Mouse (Mus musculus) heart, postnatal 14 days (tissue): ENCODE data around the gene Ninl. TPM values are rescaled to one million over a fixed set of nuclear protein-coding genes. Genes with fewer than 3 reads are reported as not detected.
A peak's percentile ranks its signal among the peaks of the same experiment; 100 is the strongest.

ENCODE experiments used
- DNase-seq, 2 experiments: peaks; one replicate each; pipeline ENCODE4 v3.0.0; 2021 to 2022
- intact Hi-C: fragments of 180-260 bp; cut with DNase I; formaldehyde crosslinking; loops from one replicate; pipeline ENCODE4 v1.15.1; 2025
- long read RNA-seq, 2 experiments: library from polyadenylated mRNA; stranded (forward); transcript quantifications; one replicate each; pipeline ENCODE4 v2.0.0; 2021
- total RNA-seq, 2 experiments: library from RNA; stranded (reverse); gene quantifications; 2 replicates each; pipeline ENCODE4 v1.2.3; 2021

Gene Ninl
- total RNA-seq: 1 to 10 TPM; 1.2 to 1.6 TPM
- long read RNA-seq, experiment 1: 0 reads
- long read RNA-seq, experiment 2, full-length matches to known transcripts: 2 of 3 reads
- long read RNA-seq, experiment 2, partial matches to known transcripts: 0 of 3 reads
- long read RNA-seq, experiment 2, other reads (novel, unspliced or antisense): 1 of 3 reads

DNA sequence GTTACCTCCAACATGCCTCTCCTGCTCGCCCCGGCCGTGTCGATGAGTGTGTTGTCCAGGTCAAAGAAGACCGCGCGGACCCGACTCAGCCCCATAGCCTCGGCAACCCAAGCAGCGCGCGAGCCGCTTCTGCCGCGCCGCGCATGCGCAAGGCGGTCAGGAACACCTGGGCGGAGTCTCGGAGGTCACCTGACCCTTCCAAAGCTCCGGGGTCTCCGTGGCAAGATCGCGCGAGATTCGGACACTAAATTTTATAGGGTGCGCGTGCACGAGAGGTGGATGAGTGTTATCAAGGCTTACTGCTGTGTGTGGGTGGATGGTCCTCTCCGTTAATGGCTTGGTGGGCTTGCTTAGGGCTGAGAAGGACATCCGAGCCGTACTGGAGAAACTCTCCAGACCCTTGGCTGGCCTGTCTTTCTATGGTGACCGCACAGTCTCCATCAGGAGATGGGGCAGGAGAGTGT lies at the start of gene Ninl, which contains the start of gene Nanp:
TSS of gene Ninl (minus strand) at position 151 of the 464 bp plus-strand sequence.
TSS of gene Nanp (minus strand) at position 167 of the 464 bp plus-strand sequence.
- DNase-seq: peak; percentile 93 to 96
- intact Hi-C loops: no loop called here

- DNase-seq: no peak
- intact Hi-C loops: no loop called here
Observed at GRCm38 (mm10) chr2:151056637-151057036, 17.5 kb upstream of the Ninl start.

- DNase-seq: no peak
- intact Hi-C loops: no loop called here
Observed at GRCm38 (mm10) chr2:151040411-151040810, 1.2 kb upstream of the Ninl start.

- intact Hi-C loops: no loop called here
- peak in 1 of 2 experiments; percentile 6 for DNase-seq
Observed at GRCm38 (mm10) chr2:151039726-151040125, 544 bp upstream of the Ninl start.

DNA sequence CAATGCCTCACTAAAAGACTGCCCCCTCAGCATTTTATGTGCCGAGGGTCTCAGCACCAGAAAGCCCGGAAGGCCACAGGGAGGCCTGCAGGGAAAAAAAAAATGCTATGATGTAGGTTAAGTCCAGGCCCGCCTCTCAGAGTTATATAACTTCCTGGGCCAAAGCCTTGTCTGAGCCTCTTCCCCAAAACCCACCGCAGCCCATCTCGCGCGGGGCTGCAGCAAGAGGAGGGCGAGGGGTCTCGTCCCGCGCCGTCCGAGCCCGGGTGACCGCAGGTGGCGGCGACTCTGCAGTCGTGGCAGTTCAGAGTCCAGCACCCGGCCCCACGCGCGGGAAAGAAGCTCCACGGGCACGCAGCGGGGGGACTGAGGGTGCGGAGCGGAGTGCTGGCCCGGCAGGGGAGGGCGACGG lies 365 bp downstream of the Ninl start:
- DNase-seq: no peak
- intact Hi-C loops: no loop called here

GRCm38 (mm10) chr2:151037876-151038552 lies 1.2 kb downstream of the Ninl start:
- no peak for DNase-seq
- intact Hi-C loops: no loop called here

GRCm38 (mm10) chr2:151037292-151037691 lies 1.9 kb downstream of the Ninl start:
- no peak for DNase-seq
- intact Hi-C loops: no loop called here

DNA sequence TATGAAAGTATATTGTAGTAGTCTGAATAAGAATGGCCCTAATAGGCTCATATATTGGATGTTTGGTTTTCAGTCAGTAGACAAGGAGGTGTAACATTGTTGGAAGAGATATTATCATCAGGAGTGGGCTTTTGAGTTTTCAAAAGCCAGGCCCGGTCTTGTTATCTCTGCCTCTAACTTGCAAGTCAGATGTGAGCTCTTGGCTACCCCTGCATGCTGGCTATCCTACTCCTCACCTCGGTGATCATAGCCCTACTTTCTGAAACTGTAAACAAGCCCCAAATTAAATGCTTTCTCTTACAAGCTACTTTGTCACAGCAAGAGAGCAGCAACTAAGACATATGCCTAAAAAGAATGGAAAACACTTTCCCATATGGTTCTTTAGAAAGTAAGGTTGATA lies 2.5 kb downstream of the Ninl start:
- no peak for DNase-seq
- intact Hi-C loops: no loop called here

GRCm38 (mm10) chr2:151034435-151034834 lies 4.7 kb downstream of the Ninl start:
- no peak for DNase-seq
- intact Hi-C loops: no loop called here

DNA sequence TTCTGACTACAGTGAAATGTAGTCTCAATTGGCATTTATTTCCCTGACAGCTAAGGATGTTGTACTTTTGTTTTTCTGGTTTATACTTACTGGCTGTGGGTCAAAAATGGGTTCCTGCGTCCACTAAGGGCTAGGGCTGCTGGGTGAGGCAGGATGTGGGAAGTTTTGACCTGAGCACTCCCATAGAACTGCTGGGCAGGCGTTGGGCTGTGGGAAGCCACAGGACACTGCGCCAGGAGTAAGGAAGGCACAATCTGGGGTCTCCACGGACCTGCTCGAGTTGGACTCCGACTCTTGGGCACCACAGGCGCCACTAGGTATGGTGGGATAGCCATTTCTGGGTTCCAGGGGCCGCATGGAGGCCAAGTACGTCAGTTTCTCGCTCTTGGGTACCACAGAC lies 18.0 kb downstream of the Ninl start:
- intact Hi-C loops: no loop called here

GRCm38 (mm10) chr2:151015316-151015715 lies 23.9 kb downstream of the Ninl start:
- intact Hi-C loops: no loop called here
- DNase-seq: no peak

More for the DNA sequence above, 18.0 kb downstream of the Ninl start:
- no peak for DNase-seq

- no peak for DNase-seq
- intact Hi-C loops: no loop called here
Observed at GRCm38 (mm10) chr2:151011273-151011672, 27.9 kb downstream of the Ninl start.

DNA sequence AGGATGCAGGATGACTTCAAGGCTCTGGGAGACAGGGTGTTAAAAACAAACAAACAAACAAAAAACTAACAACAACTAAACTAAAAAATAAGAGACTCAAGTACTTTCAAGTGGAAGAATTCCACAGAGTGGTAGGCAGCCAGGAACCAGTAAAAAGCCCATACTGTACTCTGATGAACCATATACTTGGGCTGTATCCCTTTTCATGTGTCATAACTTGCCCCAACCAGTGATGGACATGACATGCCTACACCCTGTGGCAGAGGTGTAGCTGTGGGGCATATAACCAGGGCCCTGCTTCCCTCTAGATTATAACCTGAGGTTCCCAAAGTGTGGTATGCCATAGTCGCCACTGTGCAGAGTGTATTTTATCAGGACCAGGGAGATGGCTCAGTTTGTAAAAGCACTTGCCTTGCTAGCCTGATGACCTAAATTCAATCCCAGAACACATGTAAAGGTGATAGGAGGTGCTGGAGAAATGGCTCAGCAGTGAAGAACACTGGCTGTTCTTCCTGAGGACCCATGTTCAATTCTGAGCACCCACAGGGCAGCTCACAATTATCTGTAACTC lies 29.6 kb downstream of the Ninl start:
- intact Hi-C loops: loop anchor here (10.0 kb wide), 1 partner anchor 395 kb away; no protein-coding TSS in a partner anchor
- DNase-seq: no peak

DNA sequence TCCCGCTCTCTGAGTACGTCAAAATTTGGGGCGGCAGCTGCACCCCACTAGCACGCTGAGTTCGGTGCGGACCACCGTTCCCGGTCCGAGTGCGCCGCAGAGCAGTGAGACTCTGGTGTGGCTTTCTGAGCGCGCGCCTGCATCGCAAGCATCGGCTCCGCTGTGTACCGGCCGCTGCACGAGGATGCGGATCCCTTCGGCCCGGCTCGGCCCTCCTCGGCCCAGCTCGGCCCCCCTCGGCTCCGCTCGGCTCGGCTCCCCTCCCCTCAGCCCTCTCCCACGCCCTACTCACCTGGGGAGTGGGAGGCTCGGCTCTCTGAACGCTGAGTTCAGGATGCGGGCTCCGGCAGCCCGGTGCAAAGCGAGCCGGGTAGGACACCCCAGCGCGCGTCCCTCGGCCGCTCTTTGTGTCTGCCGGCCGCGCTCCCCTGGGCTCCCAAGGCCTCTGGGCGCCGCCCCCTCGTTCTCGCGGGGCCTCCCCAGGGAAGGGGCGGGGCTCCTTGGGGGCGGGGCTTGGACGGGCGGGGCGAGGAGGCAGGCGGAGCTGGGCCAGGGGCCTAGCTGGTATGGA lies 30.2 kb downstream of the Ninl start:
- intact Hi-C loops: loop anchor here (10.0 kb wide), 1 partner anchor 394 kb away; no protein-coding TSS in a partner anchor
- DNase-seq: peak; percentile 61 to 70

DNA sequence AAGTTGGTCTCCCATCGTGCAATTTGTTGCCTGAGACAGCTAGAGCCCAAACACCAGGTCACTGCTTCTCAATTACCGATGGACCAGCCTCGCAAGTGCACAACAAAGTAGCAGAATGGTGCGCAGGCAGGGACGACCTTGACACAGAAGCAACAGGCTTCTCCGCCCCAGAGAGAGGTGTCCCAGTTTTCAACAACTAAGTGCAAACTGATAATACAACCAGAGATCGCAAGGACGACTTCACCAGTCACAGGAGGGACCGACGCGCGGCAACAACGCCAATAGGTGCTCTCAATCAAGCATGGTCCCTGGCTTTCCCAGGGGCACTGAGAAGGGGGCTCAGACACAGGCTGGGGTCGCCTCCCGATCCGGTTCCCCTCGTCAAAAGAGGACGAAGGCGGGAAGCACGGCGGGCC lies 30.7 kb downstream of the Ninl start:
- DNase-seq: no peak
- intact Hi-C loops: loop anchor here (10.0 kb wide), 1 partner anchor 394 kb away; no protein-coding TSS in a partner anchor

- intact Hi-C loops: loop anchor here (10.0 kb wide), 1 partner anchor 393 kb away; no protein-coding TSS in a partner anchor
- DNase-seq: no peak
Observed at GRCm38 (mm10) chr2:151008006-151008405, 31.2 kb downstream of the Ninl start.

GRCm38 (mm10) chr2:151006281-151006945 lies 32.8 kb downstream of the Ninl start:
- intact Hi-C loops: loop anchor here (10.0 kb wide), 1 partner anchor 392 kb away; no protein-coding TSS in a partner anchor
- DNase-seq: peak in 1 of 2 experiments; percentile 17

DNA sequence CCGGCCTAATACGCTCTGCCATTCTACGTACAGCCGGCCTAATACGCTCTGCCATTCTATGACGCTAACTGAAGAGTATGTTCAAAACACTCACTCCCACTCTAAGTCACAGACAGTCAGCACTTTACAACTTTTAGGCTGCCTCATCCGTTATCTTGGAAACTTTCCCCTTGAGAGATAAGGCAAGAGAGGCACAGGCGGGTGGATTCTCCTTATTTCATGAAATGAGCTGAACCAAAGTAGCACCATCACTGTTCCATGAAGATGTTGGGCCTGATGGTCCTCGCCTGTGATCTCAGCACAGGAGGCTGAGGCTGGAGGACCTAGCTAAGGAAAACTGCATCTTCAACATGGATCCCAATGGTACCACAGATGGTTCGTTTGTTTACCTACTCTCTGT lies 34.8 kb downstream of the Ninl start:
- no peak for DNase-seq
- intact Hi-C loops: loop anchor here (5.0 to 10.0 kb wide), 3 partner anchors 152 to 390 kb away; no protein-coding TSS in a partner anchor

- intact Hi-C loops: loop anchor here (5.0 to 10.0 kb wide), 3 partner anchors 151 to 389 kb away; no protein-coding TSS in a partner anchor
- DNase-seq: no peak
Observed at GRCm38 (mm10) chr2:151003796-151004195, 35.4 kb downstream of the Ninl start.

DNA sequence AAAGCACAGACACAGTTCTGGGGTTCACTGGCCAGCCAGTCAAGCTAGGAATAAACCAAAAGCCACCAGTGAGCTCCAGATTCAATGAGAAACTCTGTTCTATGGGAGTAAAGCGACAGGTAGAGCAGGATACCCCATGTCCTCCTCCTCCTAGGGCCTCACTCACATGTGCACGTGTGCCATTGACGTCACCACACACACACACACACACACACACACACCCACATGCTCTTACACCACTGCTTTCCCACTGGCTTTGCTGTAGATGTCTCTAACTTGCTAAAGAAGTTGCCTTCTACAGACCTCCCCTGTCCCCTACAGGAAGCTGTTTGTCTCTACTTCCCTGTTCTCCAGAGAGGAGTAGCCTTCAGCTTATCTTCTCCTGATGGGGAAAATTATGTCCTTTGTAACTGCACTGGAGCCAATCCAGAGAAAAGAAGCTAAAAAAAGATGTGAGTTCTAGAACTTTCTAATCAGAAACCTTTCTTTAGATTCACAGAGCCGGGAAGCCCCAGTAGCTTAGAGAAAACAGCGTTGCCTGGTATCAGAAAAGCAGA lies 37.5 kb downstream of the Ninl start:
- DNase-seq: no peak
- intact Hi-C loops: loop anchor here (2.0 to 10.0 kb wide), 4 partner anchors 149 to 387 kb away; no protein-coding TSS in a partner anchor
